Mouse (Mus musculus) CH12.LX (cell line): ENCODE results near the gene Exoc6.

Experiments used
- CTCF ChIP-seq, 2 experiments: IDR thresholded peaks in 1 of 2; conservative IDR thresholded peaks in 1 of 2; 2 replicates each; pipeline ENCODE4 v1.5.1; 2011 to 2012; ENCODE audit warnings: low read depth in 2 of 2, low read length in 2 of 2, improper control_type of control experiment in 1 of 2, inconsistent platforms in 1 of 2, mild to moderate bottlenecking in 1 of 2, moderate library complexity in 1 of 2
- GABPA ChIP-seq: IDR thresholded peaks from 2 replicates; pipeline ENCODE4 v1.6.1; 2012; ENCODE audit warnings: low read depth, low read length, improper control_type of control experiment, inconsistent platforms; ENCODE audit not compliant: insufficient replicate concordance
- POLR2A ChIP-seq: IDR thresholded peaks from 2 replicates; pipeline ENCODE4 v1.6.1; 2011; ENCODE audit warnings: low read depth, mild to moderate bottlenecking, improper control_type of control experiment, low read length
- SIN3A ChIP-seq: IDR thresholded peaks from 2 replicates; pipeline ENCODE4 v1.6.1; 2012; ENCODE audit warnings: low read length, improper control_type of control experiment, inconsistent platforms
- ZMIZ1 ChIP-seq: IDR thresholded peaks from 2 replicates; pipeline ENCODE4 v1.6.1; 2012; ENCODE audit warnings: low read depth, mild to moderate bottlenecking, inconsistent platforms, low read length, improper control_type of control experiment

GRCm38 (mm10) chr19:37555863-37556566, 5.8 kb downstream of the Exoc6 start:
- TF ChIP-seq POLR2A: no peak
- TF ChIP-seq GABPA: no peak
- no peak for TF ChIP-seq ZMIZ1
- TF ChIP-seq SIN3A: no peak
- TF ChIP-seq CTCF (conservative IDR thresholded peaks at IDR 0.05 in 1 of 2, IDR thresholded peaks at IDR 0.05 in 1 of 2; ENCODE audit: low read depth in 2 of 2, low read length in 2 of 2): no peak
